Mouse (Mus musculus) myocyte (in vitro differentiated cells): ENCODE measurements at regions not wholly inside any gene's neighbourhood (a gene's known extent, or its start where the extent isn't known, plus 50 kb on each side); places are given as distances from the start of the nearest gene placed in this dataset.

ENCODE experiments used
- CEBPB ChIP-seq: IDR thresholded peaks from 2 replicates; pipeline ENCODE4 v1.6.1; 2011; ENCODE audit warnings: mild to moderate bottlenecking, moderate library complexity; ENCODE audit not compliant: poor library complexity, insufficient read depth, severe bottlenecking
- MYOD1 ChIP-seq, 3 experiments: IDR thresholded peaks; one replicate each; pipeline ENCODE4 v1.6.1; 2011; ENCODE audit warnings: control low read depth in 2 of 3, low read depth in 2 of 3, mild to moderate bottlenecking in 2 of 3, moderate library complexity in 1 of 3; ENCODE audit not compliant: insufficient read length in 2 of 3, control insufficient read depth in 1 of 3
- MYOG ChIP-seq, 3 experiments: IDR thresholded peaks; one replicate each; pipeline ENCODE4 v1.6.1; 2011; ENCODE audit warnings: control low read depth in 2 of 3, low read depth in 2 of 3, mild to moderate bottlenecking in 2 of 3; ENCODE audit not compliant: insufficient read length in 2 of 3, control insufficient read depth in 1 of 3, insufficient read depth in 1 of 3
- POLR2A ChIP-seq: IDR thresholded peaks from one replicate; pipeline ENCODE4 v1.6.1; 2011; ENCODE audit warnings: low read depth, mild to moderate bottlenecking, control low read depth, moderate library complexity; ENCODE audit not compliant: insufficient read length
- TCF12 ChIP-seq: IDR thresholded peaks from one replicate; pipeline ENCODE4 v1.6.1; 2011; ENCODE audit warnings: mild to moderate bottlenecking, control low read depth; ENCODE audit not compliant: poor library complexity, insufficient read depth, severe bottlenecking
- USF1 ChIP-seq: IDR thresholded peaks from one replicate; pipeline ENCODE4 v1.6.1; 2011; ENCODE audit warnings: low read depth, mild to moderate bottlenecking, control low read depth, moderate library complexity

- TF ChIP-seq POLR2A: no peak
- no peak for TF ChIP-seq TCF12
- TF ChIP-seq MYOD1 (IDR thresholded peaks at IDR 0.05; ENCODE audit: control insufficient read depth in 1 of 3, insufficient read length in 2 of 3, low read depth in 2 of 3): no peak
- no peak for TF ChIP-seq USF1
- TF ChIP-seq CEBPB: no peak
- no peak for TF ChIP-seq MYOG (IDR thresholded peaks at IDR 0.05; ENCODE audit: control insufficient read depth in 1 of 3, insufficient read depth in 1 of 3, insufficient read length in 2 of 3, low read depth in 2 of 3)
Observed at GRCm38 (mm10) chr12:110183473-110183872, 95.4 kb upstream of the Dio3 start.
